In genomic region chr19:9106096-9106495, GRCm38 (mm10) we compare ENCODE assay signal across 10 mouse cellular contexts. TPM values are rescaled to one million over a fixed set of nuclear protein-coding genes. Genes with fewer than 3 reads are reported as not detected.
A peak's percentile ranks its signal among the peaks of the same experiment; 100 is the strongest.
DNase-seq lines count a peak whose midpoint lies in the region; ATAC-seq and TF ChIP-seq lines count a peak whose summit lies in the region.
"Had no signal": no experiment of that assay in that cellular context is flagged by ENCODE, and none has a peak within 500 bp of the region (broad histone marks: within the 10 kb centered on the region; RNA-seq: fewer than 3 reads in every experiment).

No protein-coding gene starts in this region.

- H3K4me1 ChIP-seq in kidney, embryonic 14.5 days (ENCODE audit: control insufficient read depth, insufficient read depth, low read length): peaks cover 10% of the 10 kb centered on the region; the same call in 1 of the 2 replicates
- peaks cover 17% of the 10 kb centered on the region for H3K4me1 ChIP-seq in limb, embryonic 14.5 days (ENCODE audit: control insufficient read depth, insufficient read depth, low read length)

- TF ChIP-seq POLR2A in limb, embryonic 14.5 days (IDR thresholded peaks at IDR 0.05; ENCODE audit: borderline replicate concordance, extremely low read depth, insufficient read depth, insufficient read length): no peak

- H3K4me3 ChIP-seq in kidney, embryonic 14.5 days (ENCODE audit: low read length): no peak overlapping the region
- H3K4me3 ChIP-seq in limb, embryonic 14.5 days (replicated peaks; ENCODE audit: low read length): no peak overlapping the region

- DNase-seq in kidney, postnatal 10 days: no peak
- DNase-seq in ZHBTc4 (ENCODE audit: low read depth, low spot score): peak; percentile 67
- peak; percentile 63 to 69 for DNase-seq in heart, adult 9 months (ENCODE audit: low spot score in 2 of 2)
- DNase-seq in limb, embryonic 14.5 days (ENCODE audit: low spot score): peak; percentile 32
- no peak for DNase-seq in cerebellum, adult 9-10 months
- no peak for DNase-seq in T-cell, adult 2 months (ENCODE audit: low spot score)
- DNase-seq in B cell, adult 2 months: no peak
- DNase-seq: right cerebral cortex, postnatal 4 days had no signal

- H3K27ac ChIP-seq in kidney, embryonic 14.5 days (ENCODE audit: low read depth, low read length): peak overlapping the region; percentile 43; the same call in 1 of the 2 replicates
- H3K27ac ChIP-seq in limb, embryonic 14.5 days (replicated peaks; ENCODE audit: low read depth, low read length): peak overlapping the region; percentile 45; the same call in 1 of the 2 replicates

- no peak overlapping the region for H3K9ac ChIP-seq in kidney, embryonic 14.5 days (ENCODE audit: low read depth, low read length)
- peak overlapping the region; percentile 32; the same call in 1 of the 2 replicates for H3K9ac ChIP-seq in limb, embryonic 14.5 days (ENCODE audit: low read depth, low read length, severe bottlenecking)

- WGBS in kidney, embryonic 14.5 days: 68% methylated on average over 5 of the region's 5 CpGs
- 44% methylated on average over 5 of the region's 5 CpGs for WGBS in limb, embryonic 14.5 days

- H3K36me3 ChIP-seq in kidney, embryonic 14.5 days (ENCODE audit: control insufficient read depth, insufficient read depth, low read length): no peaks in the 10 kb centered on the region
- H3K36me3 ChIP-seq in limb, embryonic 14.5 days (ENCODE audit: control insufficient read depth, insufficient read depth, low read length): no peaks in the 10 kb centered on the region

- H3K4me2 ChIP-seq in kidney, embryonic 14.5 days (replicated peaks; ENCODE audit: low read depth, low read length): no peak overlapping the region
- no peak overlapping the region for H3K4me2 ChIP-seq in limb, embryonic 14.5 days (replicated peaks; ENCODE audit: low read depth, low read length, severe bottlenecking)

- no peak for ATAC-seq in kidney, embryonic 14.5 days (ENCODE audit: low FRiP score, low TSS enrichment)
- ATAC-seq in limb, embryonic 14.5 days (ENCODE audit: low FRiP score, low read depth): no peak; the same call in 1 of the 2 replicates

- no peaks in the 10 kb centered on the region for H3K27me3 ChIP-seq in kidney, embryonic 14.5 days (ENCODE audit: control insufficient read depth, insufficient read depth, low read length)
- no peaks in the 10 kb centered on the region for H3K27me3 ChIP-seq in limb, embryonic 14.5 days (ENCODE audit: control insufficient read depth, insufficient read depth, low read length)

- no peaks in the 10 kb centered on the region for H3K9me3 ChIP-seq in kidney, embryonic 14.5 days (ENCODE audit: control insufficient read depth, low read length)
- no peaks in the 10 kb centered on the region for H3K9me3 ChIP-seq in limb, embryonic 14.5 days (ENCODE audit: control insufficient read depth, low read length)

RNA-seq across cellular contexts. Expression of gene Scgb1a1, which starts 18.3 kb away (rescaled TPM):
- polyA plus RNA-seq in kidney, embryonic 14.5 days (2014; fragmentation: Nextera tagmentation; extraction: Ambion mirVana): not detected in 2 replicates
- polyA plus RNA-seq in limb, embryonic 14.5 days (2012; rRNA removed): 0.35 TPM in 1 of 2 replicates, not detected in the other
- not detected in 2 replicates for polyA plus RNA-seq in limb, embryonic 14.5 days (2014; fragmentation: Nextera tagmentation; extraction: Ambion mirVana)
- polyA plus RNA-seq: brain, embryonic 14.5 days had no signal

RNA-seq across cellular contexts. Expression of gene Asrgl1, which starts 29.3 kb away (rescaled TPM):
- polyA plus RNA-seq in kidney, embryonic 14.5 days (2014; fragmentation: Nextera tagmentation; extraction: Ambion mirVana): 11.9 and 15.1 TPM in 2 replicates
- polyA plus RNA-seq in limb, embryonic 14.5 days (2012; rRNA removed): 5.7 and 6.3 TPM in 2 replicates
- polyA plus RNA-seq in limb, embryonic 14.5 days (2014; fragmentation: Nextera tagmentation; extraction: Ambion mirVana): 8.5 and 11.2 TPM in 2 replicates

Comparison
In these comparisons a context has a peak if more than half of its experiments do, and no peak if none do; other contexts are left out.
1. DNase-seq: peak in ZHBTc4 (single experiment), heart, adult 9 months (2 of 2) and limb, embryonic 14.5 days (single experiment); none in kidney, postnatal 10 days (single experiment), cerebellum, adult 9-10 months (single experiment), T-cell, adult 2 months (single experiment) and B cell, adult 2 months (0 of 2).